Mouse (Mus musculus) brown adipose tissue, adult 24 weeks (tissue): ENCODE measurements around the gene Gabpb1. TPM values are rescaled to one million over a fixed set of nuclear protein-coding genes. Genes with fewer than 3 reads are reported as not detected.
"Not testable (repeated sequence)": the region's sequence is repeated elsewhere in the genome, so short reads cannot be mapped to it uniquely, and the experiment has no call there.

Experiments
- H3K27ac ChIP-seq: fragments of 200-500 bp; replicated peaks from 2 replicates; pipeline ENCODE4 v1.5.1; 2012; ENCODE audit warnings: low read depth, mild to moderate bottlenecking, low read length
- H3K4me1 ChIP-seq: fragments of 200-500 bp; 2 replicates; pipeline ENCODE4 v1.6.1; 2012; ENCODE audit warnings: low read length, mixed read lengths; ENCODE audit not compliant: control insufficient read depth, insufficient read depth, insufficient read length
- H3K4me3 ChIP-seq: fragments of 200-500 bp; 2 replicates; pipeline ENCODE4 v1.5.1; 2012; ENCODE audit warnings: low read depth, mild to moderate bottlenecking, low read length, moderate library complexity; ENCODE audit not compliant: insufficient read depth
- polyA plus RNA-seq: library from polyadenylated mRNA; stranded (reverse); fragments of >200 nt; gene quantifications from 2 replicates; pipeline ENCODE4 v1.2.4, GENCODE M21; 2012; ENCODE audit not compliant: missing spikeins, insufficient read depth, insufficient read length

Gene Gabpb1
- polyA plus RNA-seq, 1 experiment: 4.0 TPM

GRCm38 (mm10) chr2:126615355-126615754 is 60.8 kb downstream of the Gabpb1 start:
- H3K4me3 ChIP-seq: no peak overlapping the region
- H3K4me1 ChIP-seq: no peaks in the 10 kb centered on the region
- no peak overlapping the region for H3K27ac ChIP-seq

GRCm38 (mm10) chr2:126609600-126609999 is 66.5 kb downstream of the Gabpb1 start:
- not testable (repeated sequence) for H3K27ac ChIP-seq, H3K4me3 ChIP-seq
- peaks cover 13% of the 10 kb centered on the region for H3K4me1 ChIP-seq

- peak overlapping the region; percentile 97 for H3K27ac ChIP-seq
- H3K4me1 ChIP-seq: peaks cover 13% of the 10 kb centered on the region
- peak overlapping the region; percentile 53 for H3K4me3 ChIP-seq
Observed at GRCm38 (mm10) chr2:126607553-126608203, 68.5 kb downstream of the Gabpb1 start.

- Histone ChIP-seq H3K4me1 (peaks cover 13% of the 10 kb centered on the region), H3K27ac (no peak overlapping the region), H3K4me3 (no peak overlapping the region)
Observed at GRCm38 (mm10) chr2:126606688-126607062, 69.5 kb downstream of the Gabpb1 start.

GRCm38 (mm10) chr2:126606061-126606687 is 70.0 kb downstream of the Gabpb1 start:
- Histone ChIP-seq H3K4me1 (peaks cover 13% of the 10 kb centered on the region), H3K4me3 (no peak overlapping the region), H3K27ac (no peak overlapping the region)

- peaks cover 17% of the 10 kb centered on the region for H3K4me1 ChIP-seq
- H3K27ac ChIP-seq: no peak overlapping the region
- H3K4me3 ChIP-seq: no peak overlapping the region
Observed at GRCm38 (mm10) chr2:126601918-126602600, 74.1 kb downstream of the Gabpb1 start.

GRCm38 (mm10) chr2:126600533-126600932 is 75.6 kb downstream of the Gabpb1 start:
- peaks cover 16% of the 10 kb centered on the region for H3K4me1 ChIP-seq
- no peak overlapping the region for H3K4me3 ChIP-seq
- H3K27ac ChIP-seq: peak overlapping the region; percentile 59

- Histone ChIP-seq H3K27ac (no peak overlapping the region), H3K4me3 (no peak overlapping the region), H3K4me1 (peaks cover 16% of the 10 kb centered on the region)
Observed at GRCm38 (mm10) chr2:126599005-126599404, 77.1 kb downstream of the Gabpb1 start.

GRCm38 (mm10) chr2:126598359-126598758 is 77.8 kb downstream of the Gabpb1 start:
- Histone ChIP-seq H3K4me1 (peaks cover 16% of the 10 kb centered on the region), H3K27ac (peak overlapping the region; percentile 93), H3K4me3 (no peak overlapping the region)

- peak overlapping the region; percentile 15; the same call in 1 of the 2 replicates for H3K4me3 ChIP-seq
- H3K4me1 ChIP-seq: peaks cover 16% of the 10 kb centered on the region
- peak overlapping the region; percentile 93 for H3K27ac ChIP-seq
Observed at GRCm38 (mm10) chr2:126597279-126598241, 78.6 kb downstream of the Gabpb1 start.

- Histone ChIP-seq H3K4me1 (peaks cover 16% of the 10 kb centered on the region), H3K27ac (peak overlapping the region; percentile 93)
Observed at GRCm38 (mm10) chr2:126596347-126597072, 79.6 kb downstream of the Gabpb1 start.

GRCm38 (mm10) chr2:126593831-126594610 is 82.1 kb downstream of the Gabpb1 start:
- H3K27ac ChIP-seq: peak overlapping the region; percentile 67

More at GRCm38 (mm10) chr2:126596347-126597072, 79.6 kb downstream of the Gabpb1 start:
- H3K4me3 ChIP-seq: no peak overlapping the region

GRCm38 (mm10) chr2:126591304-126591703 is 84.8 kb downstream of the Gabpb1 start:
- Histone ChIP-seq H3K4me3 (no peak overlapping the region), H3K4me1 (no peaks in the 10 kb centered on the region), H3K27ac (no peak overlapping the region)

More at GRCm38 (mm10) chr2:126593831-126594610, 82.1 kb downstream of the Gabpb1 start:
- Histone ChIP-seq H3K4me1 (peaks cover 16% of the 10 kb centered on the region), H3K4me3 (peak overlapping the region; percentile 50)
